Mouse (Mus musculus): ENCODE results near the gene Zfp455.
"Not testable (repeated sequence)": the region's sequence is repeated elsewhere in the genome, so short reads cannot be mapped to it uniquely, and the experiment has no call there.

The Zfp455 gene

GRCm38 (mm10) chr13:67194340-67194894, at the start of gene Zfp455:
Gene Zfp455 (plus strand): TSS chr13:67194506.
- peak; percentile 79 for DNase-seq (ENCODE audit: low spot score)

GRCm38 (mm10) chr13:67166122-67166521, 28.2 kb upstream of the Zfp455 start:
- not testable (repeated sequence) for DNase-seq (ENCODE audit: low spot score)

- peak; percentile 67 for DNase-seq (ENCODE audit: low spot score)
Observed at GRCm38 (mm10) chr13:67172991-67173722, 21.1 kb upstream of the Zfp455 start, which contains the start of gene Rsl1. Gene Rsl1 (plus strand): TSS chr13:67173182.

- DNase-seq (ENCODE audit: low spot score) = no peak
Observed at GRCm38 (mm10) chr13:67173723-67174055, 20.6 kb upstream of the Zfp455 start.

GRCm38 (mm10) chr13:67201656-67202055, 7.3 kb downstream of the Zfp455 start:
- no peak for DNase-seq (ENCODE audit: low spot score)

- no peak for DNase-seq (ENCODE audit: low spot score)
Observed at GRCm38 (mm10) chr13:67214015-67214607, 19.8 kb downstream of the Zfp455 start.
